Mouse (Mus musculus) thymus, postnatal 36 days (tissue): ENCODE measurements around the gene Clstn3.
"Not testable (repeated sequence)": the region's sequence is repeated elsewhere in the genome, so short reads cannot be mapped to it uniquely, and the experiment has no call there.

Source experiments
- DNase-seq, 2 experiments: peaks; one replicate each; pipeline ENCODE4 v3.0.0; 2022; ENCODE audit warnings: mixed read lengths in 2 of 2

Gene Clstn3

DNA sequence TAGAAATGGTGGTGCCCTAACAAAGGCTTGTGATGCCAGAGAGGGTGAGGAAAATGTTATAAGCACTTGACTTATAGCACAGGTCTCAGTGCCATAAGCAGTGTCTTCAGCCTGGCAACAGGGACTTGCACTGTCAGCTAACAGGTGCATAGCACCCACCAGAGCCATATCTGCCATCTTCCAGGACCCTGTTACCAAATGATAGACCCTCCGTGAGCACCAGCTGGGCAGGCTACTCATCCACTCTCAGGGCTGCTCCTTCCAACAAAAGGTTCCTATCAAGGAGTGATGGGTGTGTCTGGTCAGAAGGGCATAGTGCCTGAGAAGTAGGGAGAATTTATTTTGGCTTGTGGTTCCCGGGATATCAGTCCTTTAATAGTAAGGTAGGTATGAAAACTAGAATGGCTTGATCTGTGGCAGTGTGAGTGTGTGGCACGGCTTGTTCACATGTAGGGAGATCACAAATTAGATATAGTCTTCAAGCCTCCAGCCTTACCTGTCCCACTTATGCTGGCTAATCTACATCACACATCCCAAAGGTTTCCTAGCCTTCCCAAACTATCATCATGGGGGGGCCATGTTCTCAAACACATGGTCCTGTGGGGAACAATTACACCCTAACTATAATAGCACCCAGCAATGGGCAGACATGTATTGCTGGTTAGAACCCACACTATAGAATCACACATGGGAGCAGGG lies 14.4 kb upstream of the Clstn3 start:
- DNase-seq: no peak

DNA sequence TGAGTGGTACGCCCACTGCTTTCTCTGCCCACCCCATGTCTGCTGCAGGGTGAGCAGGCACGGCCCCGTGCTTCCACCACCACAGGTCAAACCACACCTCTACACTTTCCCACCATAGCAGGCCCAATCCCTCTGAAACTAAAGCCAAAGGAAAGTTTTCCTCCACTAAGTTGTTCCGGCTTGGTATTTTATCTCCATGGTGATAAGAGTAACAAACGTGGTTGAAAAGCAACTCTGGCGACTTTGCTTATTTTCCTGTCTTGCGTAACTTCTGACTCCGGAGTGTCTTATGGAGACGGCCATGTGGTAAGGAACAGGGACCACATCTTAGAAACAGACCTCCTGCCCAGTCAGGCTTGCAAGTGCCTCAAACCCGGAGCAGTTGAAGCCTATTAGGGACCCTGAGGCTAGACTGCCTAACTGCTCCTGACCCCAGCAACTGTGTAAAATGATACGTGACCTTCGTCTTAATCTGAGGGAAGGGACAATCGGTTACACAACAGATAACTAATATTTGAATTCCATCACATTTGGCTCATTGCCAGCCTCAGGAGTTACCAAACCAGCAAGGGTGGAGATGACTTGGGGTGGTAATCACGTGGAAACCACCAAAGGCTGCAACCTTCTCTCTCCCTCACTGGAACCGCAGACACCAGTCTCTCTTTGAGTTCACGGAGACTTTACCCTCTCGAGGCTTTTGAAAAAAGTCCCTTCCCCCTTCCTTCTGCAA lies 13.5 kb upstream of the Clstn3 start:
- DNase-seq: no peak

DNA sequence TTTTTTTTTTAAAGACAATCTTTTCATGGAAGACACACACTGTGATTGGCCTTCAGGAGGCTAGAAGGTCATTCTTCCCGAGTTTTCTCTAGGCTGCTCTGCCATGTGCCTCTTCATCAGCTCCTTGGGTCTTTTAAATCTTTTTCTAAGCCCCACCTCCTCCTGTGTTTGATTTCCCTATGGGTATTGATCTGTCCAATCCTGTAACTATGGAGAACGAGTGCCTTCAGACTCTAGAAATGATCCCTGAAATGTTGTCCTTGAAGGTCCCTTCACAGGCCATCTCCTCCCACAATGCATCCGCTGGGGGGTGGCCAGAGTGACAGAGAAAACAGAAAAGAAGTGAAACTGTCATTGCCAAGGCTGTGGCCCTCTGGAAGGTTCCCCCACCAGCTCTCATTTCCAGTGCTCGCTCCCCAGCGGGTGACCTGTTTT lies 12.6 kb upstream of the Clstn3 start:
- DNase-seq: no peak

DNA sequence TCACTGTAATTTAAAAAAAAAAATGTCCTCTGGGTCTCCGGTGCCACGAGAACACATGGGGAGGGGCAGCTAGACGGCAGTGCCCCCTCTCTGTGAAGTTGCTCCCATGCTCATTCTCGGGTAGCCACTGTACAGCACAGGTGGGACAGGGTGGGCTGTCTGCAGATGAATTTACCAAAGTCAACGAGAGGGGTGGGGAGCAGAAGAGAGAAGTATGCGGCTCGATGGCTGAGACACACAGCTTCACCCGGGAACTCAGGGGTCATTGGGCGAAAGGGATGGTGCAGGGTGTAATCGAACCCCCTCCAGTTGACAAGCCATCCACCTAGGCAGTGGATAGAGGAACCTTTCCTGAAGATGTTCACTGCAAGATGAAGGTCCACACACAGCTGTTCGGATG lies 12.2 kb upstream of the Clstn3 start:
- DNase-seq: no peak

DNA sequence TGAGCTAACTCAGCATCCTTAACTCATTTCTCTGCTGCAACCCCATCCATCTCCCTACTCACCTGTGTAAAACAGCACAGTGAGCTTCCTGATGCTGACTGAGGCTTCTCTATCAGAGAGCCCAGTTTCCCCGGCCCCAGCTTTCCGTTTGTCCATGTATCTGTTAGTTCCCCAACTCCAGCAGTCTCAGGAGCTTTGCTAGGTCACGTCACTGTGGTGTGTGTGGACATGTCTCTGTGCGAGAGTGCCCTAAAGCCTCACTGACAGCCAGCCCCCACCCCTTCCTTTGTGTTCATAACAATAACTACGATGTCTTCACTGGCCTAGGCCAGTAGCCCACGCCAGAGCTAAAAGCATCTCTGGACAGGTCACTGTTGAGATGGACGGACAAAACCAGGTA lies 11.6 kb upstream of the Clstn3 start:
- no peak for DNase-seq

DNA sequence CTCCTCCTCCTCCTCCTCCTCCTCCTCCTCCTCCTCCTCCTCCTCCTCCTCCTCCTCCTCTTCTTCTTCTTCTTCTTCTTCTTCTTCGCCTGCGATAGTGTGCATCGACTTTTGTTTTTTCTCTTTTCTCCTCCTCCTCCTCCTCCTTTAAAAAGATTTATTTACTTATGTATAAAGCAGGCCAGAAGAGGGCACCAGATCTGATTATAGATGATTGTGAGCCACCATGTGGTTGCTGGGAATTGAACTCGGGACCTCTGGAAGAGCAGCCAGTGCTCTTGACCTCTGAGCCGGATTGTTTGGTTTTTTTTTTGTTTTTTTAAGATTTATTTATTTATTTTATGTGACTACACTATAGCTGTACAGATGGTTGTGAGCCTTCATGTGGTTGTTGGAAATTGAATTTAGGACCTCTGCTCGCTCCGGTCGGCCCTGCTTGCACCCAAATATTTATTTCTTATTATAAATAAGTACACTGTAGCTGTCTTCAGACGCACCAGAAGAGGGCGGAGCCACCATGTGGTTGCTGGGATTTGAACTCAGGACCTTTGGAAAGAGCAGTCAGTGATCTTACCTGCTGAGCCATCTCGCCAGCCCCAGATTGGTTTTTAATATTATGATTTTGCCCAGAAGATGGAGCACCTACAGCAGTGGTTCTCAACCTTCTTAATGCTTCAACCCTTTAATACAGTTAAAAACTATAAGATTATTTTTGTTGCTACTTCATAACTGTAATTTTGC lies 10.9 kb upstream of the Clstn3 start:
- not testable (repeated sequence) for DNase-seq

DNA sequence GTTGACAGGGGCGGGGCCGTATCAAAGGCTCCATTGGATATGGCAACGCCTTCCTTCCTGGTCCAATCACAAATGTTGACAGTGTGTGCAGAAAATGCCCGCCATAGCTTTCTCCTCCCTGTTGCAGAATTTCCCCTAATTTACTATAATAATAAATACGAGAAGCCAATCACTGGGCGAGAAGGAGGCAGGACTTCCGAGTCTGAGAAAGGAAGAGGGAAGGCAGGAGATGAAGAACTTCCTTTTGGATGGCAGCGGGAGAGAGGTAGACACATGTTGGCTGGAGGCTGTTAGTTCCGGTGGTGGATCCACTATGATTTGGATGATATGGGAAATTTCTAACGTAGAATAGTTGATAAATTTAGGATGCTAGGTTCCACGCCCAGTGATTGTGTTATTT lies 10.0 kb upstream of the Clstn3 start:
- no peak for DNase-seq

DNA sequence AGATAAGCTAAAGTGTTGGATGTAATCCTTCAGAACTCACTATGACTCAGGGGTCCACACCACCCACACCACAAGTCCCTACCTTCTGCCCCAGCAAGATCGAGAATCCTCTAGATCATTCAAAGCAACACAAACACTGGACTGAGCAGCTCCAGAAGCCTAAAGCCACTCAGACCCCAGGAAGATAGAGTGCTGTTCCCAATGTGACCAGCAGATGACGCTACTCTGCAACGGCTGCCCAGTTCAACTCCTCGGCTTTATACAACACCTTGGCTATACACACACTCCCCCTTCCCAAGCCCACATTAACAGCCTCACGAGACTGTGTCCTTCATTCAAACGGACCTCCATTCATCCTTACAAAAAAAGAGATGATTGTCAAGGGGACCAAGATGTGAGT lies 8.2 kb upstream of the Clstn3 start:
- DNase-seq: peak; percentile 37 to 50

DNA sequence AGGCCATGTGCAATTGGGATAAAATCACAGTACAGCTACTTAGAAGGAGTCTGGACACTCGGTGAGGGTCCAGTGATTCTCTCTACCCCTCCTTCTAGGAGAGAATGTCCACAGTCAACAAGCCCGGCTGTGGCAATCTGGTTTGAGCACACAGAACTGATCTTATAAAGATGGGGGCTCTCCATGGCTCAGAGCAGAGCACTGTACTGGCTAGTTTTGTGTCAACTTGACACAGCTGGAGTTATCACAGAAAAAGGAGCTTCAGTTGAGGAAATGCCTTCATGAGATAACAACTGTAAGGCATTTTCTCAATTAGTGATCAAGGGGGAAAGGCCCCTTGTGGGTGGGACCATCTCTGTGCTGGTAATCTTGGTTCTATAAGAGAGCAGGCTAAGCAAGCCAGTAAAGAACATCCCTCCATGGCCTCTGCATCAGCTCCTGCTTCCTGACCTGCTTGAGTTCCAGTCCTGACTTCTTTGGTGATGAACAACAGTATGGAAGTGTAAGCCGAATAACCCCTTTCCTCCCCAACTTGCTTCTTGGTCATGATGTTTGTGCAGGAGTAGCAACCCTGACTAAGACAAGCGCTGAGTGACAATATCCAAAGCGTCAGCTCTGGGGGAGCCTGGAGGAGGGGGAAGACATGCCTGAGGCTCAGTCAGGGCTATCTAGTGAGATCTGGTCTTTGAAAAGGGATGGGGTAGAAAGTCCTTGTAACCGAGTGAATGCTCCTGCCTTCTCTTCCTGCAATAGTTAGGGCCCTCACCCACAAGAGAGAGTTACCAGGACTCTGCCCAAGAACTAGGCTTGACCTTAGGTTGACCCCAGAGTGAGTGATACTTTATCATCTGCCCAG lies 7.4 kb upstream of the Clstn3 start:
- not testable (repeated sequence) for DNase-seq

DNA sequence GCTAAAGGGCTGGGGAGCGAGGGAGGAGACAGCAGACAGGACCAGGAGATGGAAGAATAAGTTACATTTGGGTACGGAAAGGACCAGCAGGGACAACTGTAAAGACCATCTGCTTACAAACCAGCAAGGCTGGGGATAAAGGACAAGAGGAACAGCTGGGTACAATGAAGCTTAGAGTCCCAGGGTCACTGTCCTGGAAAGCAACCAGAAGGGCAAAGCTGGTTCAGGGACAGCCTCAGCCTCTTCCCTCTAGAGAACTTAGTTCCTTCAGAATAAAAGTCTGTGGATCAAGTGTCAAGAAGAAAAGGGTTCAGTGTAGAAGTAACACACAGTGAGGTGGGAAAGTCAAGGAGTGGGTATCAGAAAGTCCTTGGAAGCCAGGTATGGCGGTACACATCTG lies 6.5 kb upstream of the Clstn3 start:
- no peak for DNase-seq

DNA sequence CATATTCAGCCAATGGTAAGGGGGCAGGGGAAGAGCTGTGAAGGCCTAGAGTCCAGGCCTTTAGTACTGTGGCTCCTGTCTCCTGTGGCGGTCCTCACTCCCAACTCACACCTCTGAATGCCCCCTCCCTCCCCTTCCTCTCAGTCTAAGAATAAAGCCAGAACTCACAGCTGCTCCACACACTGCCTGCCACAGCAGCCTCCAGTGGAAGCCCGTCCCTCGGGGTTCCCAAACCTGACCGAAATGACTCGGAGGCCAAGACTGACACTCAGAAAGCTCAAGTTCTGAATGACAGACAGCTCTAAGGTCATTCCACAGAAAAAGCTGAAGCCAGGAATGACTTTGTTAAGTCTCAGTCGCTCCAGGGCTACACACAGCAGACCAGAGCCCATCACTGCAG lies 1.1 kb upstream of the Clstn3 start:
- no peak for DNase-seq

DNA sequence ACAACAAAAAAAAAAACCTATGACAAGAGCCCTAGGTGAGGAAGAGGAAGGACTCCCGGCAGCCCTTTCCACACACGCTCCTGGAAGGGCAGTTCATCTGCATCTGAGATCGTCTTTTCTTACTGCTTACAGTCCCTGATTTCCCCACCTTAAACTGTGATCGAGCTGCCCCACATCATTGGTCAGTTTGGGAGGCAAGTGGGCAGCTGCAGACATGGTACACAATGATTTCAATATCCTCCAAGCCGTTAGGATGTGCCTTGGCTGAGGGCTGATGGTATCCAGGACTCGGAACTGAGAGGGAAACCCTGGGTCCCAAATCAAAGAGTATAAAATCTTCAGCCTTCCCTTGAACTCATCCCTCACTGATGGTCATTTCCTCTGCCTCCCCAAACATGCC lies 705 bp upstream of the Clstn3 start:
- no peak for DNase-seq

DNA sequence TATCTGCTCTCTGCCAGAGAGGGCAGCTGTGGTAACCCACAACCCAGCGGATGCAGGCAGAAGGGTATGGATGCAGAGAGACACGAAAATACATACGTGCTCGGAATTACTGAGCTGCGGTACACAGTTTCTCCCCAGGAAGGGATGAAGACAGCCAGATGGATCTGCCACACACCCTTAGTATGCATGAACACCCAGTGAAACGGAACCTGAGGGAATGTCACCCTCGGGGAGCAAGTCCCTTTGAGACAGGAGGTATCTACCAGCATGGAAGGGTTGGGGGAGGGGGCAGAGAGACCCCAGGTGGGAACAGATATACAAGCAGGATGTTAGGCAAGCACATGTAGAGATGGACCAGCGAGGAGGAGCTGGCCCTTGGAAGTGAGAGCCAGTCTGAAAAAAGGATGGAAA lies 708 bp downstream of the Clstn3 start:
- DNase-seq: peak; percentile 17 to 32

DNA sequence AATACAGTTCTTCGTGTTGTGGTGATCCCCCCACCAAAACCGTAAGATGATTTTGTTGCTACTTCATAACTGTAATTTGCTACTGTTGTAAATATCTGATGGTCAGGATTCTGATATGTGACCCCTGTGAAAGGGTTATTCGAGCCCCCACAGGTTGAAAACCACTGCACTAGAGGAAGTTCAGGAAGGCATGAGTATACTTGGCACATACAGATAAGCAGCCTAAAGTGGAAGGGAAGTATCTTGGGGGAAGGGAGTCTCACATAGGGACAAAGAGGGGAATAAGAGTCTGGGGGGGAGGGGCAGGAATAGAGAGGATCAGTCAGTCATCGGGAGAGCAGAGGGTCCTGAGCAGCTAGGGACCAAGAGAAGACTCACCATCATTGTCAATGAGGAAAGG lies 5.2 kb downstream of the Clstn3 start:
- DNase-seq: no peak

DNA sequence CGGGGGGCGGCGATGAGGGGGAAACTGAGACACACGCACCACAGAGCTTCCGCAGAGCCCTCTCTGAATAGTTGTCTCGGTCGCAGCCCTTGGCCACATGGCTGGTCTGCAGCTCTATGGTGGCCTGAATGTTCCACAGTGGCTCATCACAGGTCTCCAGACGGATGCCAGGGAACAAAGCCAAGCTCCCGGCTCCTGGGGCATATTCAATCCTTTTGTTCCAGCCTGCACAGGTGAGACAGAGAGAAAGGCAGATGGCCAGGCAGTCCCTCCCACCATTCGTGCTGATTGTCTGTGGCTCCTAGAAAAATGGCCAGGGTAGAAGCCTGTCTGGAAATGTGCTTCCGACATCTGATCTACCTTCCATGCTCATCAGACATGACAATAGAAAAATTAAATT lies 6.1 kb downstream of the Clstn3 start:
- no peak for DNase-seq

DNA sequence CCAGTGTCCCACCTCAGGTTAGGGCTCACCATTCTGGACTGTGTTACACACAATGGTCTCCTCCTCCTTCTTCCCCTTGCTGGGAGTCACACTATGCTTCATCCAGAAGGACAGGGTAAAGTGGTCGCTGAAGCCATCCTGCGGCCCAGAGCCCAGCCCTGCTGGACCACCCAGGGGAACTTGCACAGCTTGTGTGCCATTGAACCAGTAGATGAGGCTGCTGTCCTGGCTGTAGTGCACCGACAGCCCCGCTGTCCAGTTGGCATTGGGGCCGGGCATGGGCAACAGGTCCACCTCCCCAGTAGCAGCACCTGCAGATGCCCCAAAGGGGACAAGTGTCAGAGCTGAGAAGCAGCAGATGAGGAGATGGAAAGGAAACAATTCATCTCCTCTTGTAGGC lies 6.8 kb downstream of the Clstn3 start:
- no peak for DNase-seq

DNA sequence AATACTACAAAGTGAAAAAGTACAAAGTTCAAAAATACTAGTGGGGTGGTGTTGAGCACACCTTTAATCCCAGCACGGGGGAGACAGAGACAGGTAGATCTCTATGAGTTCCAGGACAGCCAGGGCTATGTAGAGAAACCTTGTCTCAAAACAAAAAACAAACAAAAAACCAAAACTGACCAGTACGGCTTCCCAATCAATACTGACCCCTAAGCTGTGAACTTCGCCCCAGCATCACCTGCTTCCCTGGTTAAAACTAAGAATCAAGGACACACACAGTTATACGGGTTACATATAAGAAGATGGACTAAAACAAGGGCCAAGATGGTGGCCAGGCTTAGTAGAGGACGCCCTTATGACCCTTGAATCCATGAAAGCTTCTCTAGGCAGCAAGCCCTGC lies 8.4 kb downstream of the Clstn3 start:
- no peak for DNase-seq

DNA sequence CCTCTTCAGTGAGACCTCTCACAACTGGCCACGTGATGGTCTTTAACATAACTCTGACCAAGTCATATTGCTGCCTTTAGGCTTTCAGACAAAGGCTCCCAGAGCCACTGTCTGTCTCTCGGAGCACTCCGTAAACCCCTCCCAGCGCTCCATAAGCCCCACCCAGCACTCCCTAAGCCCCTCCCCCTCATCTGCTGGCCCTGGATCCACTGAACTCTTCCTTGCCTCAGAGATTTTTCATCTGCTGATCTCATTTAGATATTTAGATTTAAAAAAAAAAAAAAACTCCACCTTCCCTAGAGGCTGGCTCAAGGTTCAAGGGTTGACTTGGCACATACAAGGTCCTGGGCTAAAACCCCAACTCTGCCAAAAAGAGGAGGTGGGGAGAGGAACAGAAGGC lies 10.8 kb downstream of the Clstn3 start:
- DNase-seq: no peak

DNA sequence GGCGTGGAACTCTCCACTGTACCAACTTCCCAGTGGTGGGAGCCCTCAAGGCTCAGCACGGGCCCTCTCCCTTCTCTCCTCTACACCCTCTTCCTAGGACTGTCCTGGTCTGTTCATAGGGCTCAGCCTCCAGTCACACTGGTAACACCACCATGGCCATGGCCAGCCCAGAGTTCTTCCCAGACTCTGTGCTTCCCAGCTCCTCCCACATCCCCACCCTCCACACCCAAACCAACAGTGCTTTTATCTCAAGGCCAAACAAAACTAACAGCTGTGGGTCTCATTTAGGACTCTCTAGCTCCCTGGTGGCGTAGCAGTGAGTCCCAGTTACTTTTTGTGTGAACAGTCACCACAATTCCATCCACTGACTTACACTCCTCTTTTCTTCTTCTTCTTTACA lies 12.6 kb downstream of the Clstn3 start:
- DNase-seq: no peak

DNA sequence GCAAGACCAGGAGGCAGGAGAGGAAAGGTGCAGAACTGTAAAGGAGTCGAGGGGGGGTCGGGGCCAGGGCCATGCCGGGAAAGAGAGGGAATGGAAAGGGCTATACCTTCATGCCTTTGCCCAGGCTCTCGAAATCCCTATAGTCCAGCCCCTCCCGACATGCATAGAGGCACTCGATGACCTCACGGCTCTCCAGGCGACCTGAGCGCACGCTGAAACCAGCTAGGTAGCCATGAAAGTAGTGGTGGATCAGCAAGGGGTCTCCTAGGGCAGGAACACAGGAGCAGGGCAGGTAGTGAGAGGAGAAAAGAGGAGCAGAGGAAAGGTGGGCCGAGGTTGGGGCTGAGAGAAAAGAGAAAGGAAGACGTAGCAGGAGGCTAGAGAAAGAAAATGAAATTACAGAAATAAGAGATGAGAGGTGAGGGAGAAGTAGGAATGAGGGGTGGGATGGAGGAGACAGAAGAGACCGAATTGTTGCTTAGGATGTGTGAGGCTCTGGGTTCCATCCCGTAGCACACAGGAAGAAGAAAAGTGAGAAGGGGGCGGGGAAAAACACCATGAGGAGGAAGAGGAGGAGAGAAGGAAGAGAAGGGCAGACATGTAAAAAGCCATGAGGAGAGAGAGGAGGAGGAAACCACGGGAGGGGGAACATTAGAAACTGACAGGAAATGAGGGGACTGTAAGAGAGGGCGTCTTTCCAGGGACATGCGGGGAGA lies 14.8 kb downstream of the Clstn3 start:
- no peak for DNase-seq

DNA sequence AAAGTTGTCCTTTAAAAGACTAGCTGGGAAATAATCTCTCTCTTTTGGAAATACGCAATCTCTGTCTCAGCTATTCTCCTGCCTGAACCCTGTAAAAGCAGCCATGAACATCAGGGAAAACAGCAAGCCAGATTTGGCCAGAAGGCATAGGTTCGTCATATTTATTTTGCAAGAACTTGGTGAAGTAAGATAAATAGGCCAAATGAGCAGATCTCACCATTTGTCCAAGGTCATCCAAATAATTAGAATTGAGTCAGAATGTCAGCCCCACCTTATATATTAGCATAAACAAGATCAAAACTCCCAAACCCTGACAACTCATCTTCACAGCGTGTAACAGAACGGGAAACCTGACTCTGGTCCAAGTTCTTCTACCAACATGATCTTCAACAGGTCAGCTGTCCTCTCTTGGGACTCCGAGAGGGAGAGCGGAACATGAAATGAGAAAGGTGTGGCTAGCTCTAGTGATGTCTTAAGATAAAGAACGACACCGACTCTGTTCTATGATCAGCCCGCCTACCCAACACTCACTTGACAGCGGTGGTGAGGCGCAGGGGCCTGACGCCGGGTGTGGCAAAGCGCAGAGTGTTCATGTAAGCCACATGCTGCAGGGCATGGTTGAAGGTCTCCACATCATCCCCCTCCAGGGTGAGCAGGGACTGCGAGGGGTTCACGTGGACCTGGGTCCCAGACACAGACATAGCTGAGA lies 15.5 kb downstream of the Clstn3 start:
- no peak for DNase-seq
